Mouse (Mus musculus) Patski (cell line): ENCODE data around the gene Nt5c3b. TPM values are rescaled to one million over a fixed set of nuclear protein-coding genes. Genes with fewer than 3 reads are reported as not detected.

ENCODE experiments used
- ATAC-seq: fragments of 100-300 bp; one replicate; pipeline ENCODE4 v1.8.0; 2021
- CTCF ChIA-PET: fragments of 350-600 bp; sonication (Branson Sonifier 250); formaldehyde crosslinking; loops from one replicate; lab custom pipeline; 2022; ENCODE audit warnings: inconsistent platforms; lab: Charles Lee
- POLR2A ChIA-PET: fragments of 350-600 bp; sonication (Branson Sonifier 250); formaldehyde crosslinking; loops from one replicate; lab custom pipeline; 2022; ENCODE audit warnings: antibody characterized with exemption, inconsistent platforms; lab: Charles Lee
- DNase-seq: peaks from one replicate; pipeline ENCODE4 v3.0.0-alpha.2; 2011; ENCODE audit warnings: low read depth, low spot score
- H3K27me3 ChIP-seq: fragments of 371-371 bp; one replicate; pipeline ENCODE4 v1.5.1; 2021
- CTCF ChIP-seq: fragments of 100-300 bp; IDR thresholded peaks from one replicate; pipeline ENCODE4 v1.5.1; 2021
- in situ Hi-C: fragments of 300-500 bp; cut with MboI; formaldehyde crosslinking; loops from 3 replicates; pipeline ENCODE4 v1.11.1; 2018; ENCODE audit warnings: low pct_unique_long_range_greater_than_20kb, mixed read lengths
- polyA plus RNA-seq: library from polyadenylated mRNA; unstranded; gene quantifications from one replicate; pipeline ENCODE4 v1.2.3, GENCODE M21; 2021

The Nt5c3b gene
- 59.8 TPM for polyA plus RNA-seq

GRCm38 (mm10) chr11:100441797-100442196, at the start of gene Nt5c3b, which contains the start of gene Klhl10:
Nt5c3b (minus strand) TSS chr11:100441808.
Klhl10 (plus strand) TSS chr11:100441917.
- ATAC-seq: no peak
- TF ChIP-seq CTCF: no peak
- DNase-seq: no peak
- POLR2A ChIA-PET: interaction anchor here (1.3 kb wide), 1 partner anchor 30 kb away, joined by 5 read pairs; the partner anchor contains the start of gene Klhl11
- CTCF ChIA-PET: no interaction called here
- H3K27me3 ChIP-seq: no peaks in the 10 kb centered on the region
- in situ Hi-C loops: no loop called here

GRCm38 (mm10) chr11:100490951-100491350, 49.3 kb upstream of the Nt5c3b start:
- peak; percentile 69 for TF ChIP-seq CTCF
- DNase-seq (no peak), ATAC-seq (no peak)
- in situ Hi-C loops: no loop called here
- no peaks in the 10 kb centered on the region for H3K27me3 ChIP-seq
- POLR2A ChIA-PET: no interaction called here
- CTCF ChIA-PET: interaction anchor here (1.0 kb wide), 1 partner anchor 60 kb away, joined by 3 read pairs; no protein-coding TSS in a partner anchor

- H3K27me3 ChIP-seq: no peaks in the 10 kb centered on the region
- TF ChIP-seq CTCF: peak; percentile 55
- ATAC-seq: no peak
- ChIA-PET CTCF (interaction anchor here (0.8 to 1.6 kb wide), 7 partner anchors 9 to 73 kb away, joined by 3 to 4 read pairs (median 3); partner anchors contain the start of gene Acly), POLR2A (interaction anchor here (0.6 to 0.7 kb wide), 2 partner anchors 50 to 116 kb away, joined by 3 read pairs; no protein-coding TSS in a partner anchor)
- in situ Hi-C loops: no loop called here
- no peak for DNase-seq
Measured at GRCm38 (mm10) chr11:100485801-100486538, 44.4 kb upstream of the Nt5c3b start.

- in situ Hi-C loops: no loop called here
- ATAC-seq (no peak), DNase-seq (no peak)
- H3K27me3 ChIP-seq: no peaks in the 10 kb centered on the region
- ChIA-PET CTCF (interaction anchor here (1.0 kb wide), 1 partner anchor 11 kb away, joined by 3 read pairs; no protein-coding TSS in a partner anchor), POLR2A (no interaction called here)
- no peak for TF ChIP-seq CTCF
Measured at GRCm38 (mm10) chr11:100484461-100484860, 42.9 kb upstream of the Nt5c3b start.

- in situ Hi-C loops: no loop called here
- POLR2A ChIA-PET: no interaction called here
- ATAC-seq: no peak
Measured at GRCm38 (mm10) chr11:100479152-100479551, 37.5 kb upstream of the Nt5c3b start.

GRCm38 (mm10) chr11:100476281-100476680, 34.7 kb upstream of the Nt5c3b start:
- TF ChIP-seq CTCF: no peak
- no peak for ATAC-seq
- no peak for DNase-seq

More at GRCm38 (mm10) chr11:100479152-100479551, 37.5 kb upstream of the Nt5c3b start:
- no peak for TF ChIP-seq CTCF
- H3K27me3 ChIP-seq: no peaks in the 10 kb centered on the region
- DNase-seq: no peak
- CTCF ChIA-PET: no interaction called here

GRCm38 (mm10) chr11:100472935-100473295, 31.3 kb upstream of the Nt5c3b start:
- DNase-seq (no peak), ATAC-seq (peak; percentile 14)
- CTCF ChIA-PET: interaction anchor here (1.3 to 1.6 kb wide), 2 partner anchors 8 to 27 kb away, joined by 3 to 4 read pairs; no protein-coding TSS in a partner anchor
- H3K27me3 ChIP-seq: no peaks in the 10 kb centered on the region
- no peak for TF ChIP-seq CTCF
- POLR2A ChIA-PET: no interaction called here
- in situ Hi-C loops: no loop called here

More at GRCm38 (mm10) chr11:100476281-100476680, 34.7 kb upstream of the Nt5c3b start:
- H3K27me3 ChIP-seq: no peaks in the 10 kb centered on the region
- ChIA-PET CTCF (interaction anchor here (0.7 to 1.6 kb wide), 3 partner anchors 40 to 56 kb away, joined by 3 read pairs; no protein-coding TSS in a partner anchor), POLR2A (no interaction called here)
- in situ Hi-C loops: no loop called here

GRCm38 (mm10) chr11:100472197-100472934, 30.8 kb upstream of the Nt5c3b start, which contains the start of gene Klhl11:
Klhl11 (minus strand) TSS chr11:100472741.
- peak; percentile 52 for ATAC-seq
- POLR2A ChIA-PET: interaction anchor here (0.7 to 1.2 kb wide), 3 partner anchors 11 to 41 kb away, joined by 3 to 5 read pairs (median 4); partner anchors contain the start of genes Klhl10 and Nt5c3b
- in situ Hi-C loops: no loop called here
- peak; percentile 98 for TF ChIP-seq CTCF
- CTCF ChIA-PET: interaction anchor here (0.7 to 1.6 kb wide), 5 partner anchors 9 to 46 kb away, joined by 3 to 4 read pairs (median 3); no protein-coding TSS in a partner anchor
- no peaks in the 10 kb centered on the region for H3K27me3 ChIP-seq
- DNase-seq: peak; percentile 73

GRCm38 (mm10) chr11:100471352-100472196, 30.0 kb upstream of the Nt5c3b start:
- DNase-seq (no peak), ATAC-seq (no peak)
- H3K27me3 ChIP-seq: no peaks in the 10 kb centered on the region
- in situ Hi-C loops: no loop called here
- no peak for TF ChIP-seq CTCF
- POLR2A ChIA-PET: interaction anchor here (0.6 to 1.2 kb wide), 4 partner anchors 10 to 484 kb away, joined by 3 to 5 read pairs (median 4); partner anchors contain the start of genes Klhl10 and Nt5c3b
- CTCF ChIA-PET: interaction anchor here (1.2 to 1.6 kb wide), 4 partner anchors 9 to 46 kb away, joined by 3 to 4 read pairs (median 4); no protein-coding TSS in a partner anchor
